Mouse (Mus musculus) hindbrain, embryonic 12.5 days (tissue): ENCODE measurements at regions not wholly inside any gene's neighbourhood (a gene's known extent, or its start where the extent isn't known, plus 50 kb on each side); places are given as distances from the start of the nearest gene placed in this dataset.
A peak's percentile ranks its signal among the peaks of the same experiment; 100 is the strongest.

ENCODE experiments used
- ATAC-seq: fragments of 200-750 bp; cut with Nextera tagmentation; 2 replicates; pipeline ENCODE4 v1.8.0; 2017; ENCODE audit warnings: moderate TSS enrichment; ENCODE audit not compliant: low FRiP score
- H3K27ac ChIP-seq: fragments of 300-500 bp; sonication (generic); 2 replicates; pipeline ENCODE4 v1.5.1; 2016; ENCODE audit warnings: mild to moderate bottlenecking
- H3K27me3 ChIP-seq: fragments of 300-500 bp; sonication (generic); 2 replicates; pipeline ENCODE4 v1.6.1; 2016; ENCODE audit warnings: mild to moderate bottlenecking
- H3K36me3 ChIP-seq: fragments of 300-500 bp; sonication (generic); 2 replicates; pipeline ENCODE4 v1.6.1; 2016; ENCODE audit warnings: mild to moderate bottlenecking
- H3K4me1 ChIP-seq: fragments of 300-500 bp; sonication (generic); 2 replicates; pipeline ENCODE4 v1.6.1; 2016
- H3K4me2 ChIP-seq: fragments of 300-500 bp; sonication (generic); replicated peaks from 2 replicates; pipeline ENCODE4 v1.6.1; 2016; ENCODE audit warnings: mild to moderate bottlenecking
- H3K4me3 ChIP-seq: fragments of 300-500 bp; sonication (generic); 2 replicates; pipeline ENCODE4 v1.5.1; 2016; ENCODE audit warnings: mild to moderate bottlenecking
- H3K9ac ChIP-seq: fragments of 300-500 bp; sonication (generic); 2 replicates; pipeline ENCODE4 v1.6.1; 2016; ENCODE audit warnings: mild to moderate bottlenecking, moderate library complexity
- H3K9me3 ChIP-seq: fragments of 300-500 bp; sonication (generic); replicated peaks from 2 replicates; pipeline ENCODE4 v1.6.1; 2016; ENCODE audit warnings: mild to moderate bottlenecking
- WGBS: fragments of 180-500 bp; shearing (Covaris S2); methylation state at CpG from one replicate; pipeline ENCODE4 v1.1.7; 2016; 5-methylcytosine and 5-hydroxymethylcytosine counted together

DNA sequence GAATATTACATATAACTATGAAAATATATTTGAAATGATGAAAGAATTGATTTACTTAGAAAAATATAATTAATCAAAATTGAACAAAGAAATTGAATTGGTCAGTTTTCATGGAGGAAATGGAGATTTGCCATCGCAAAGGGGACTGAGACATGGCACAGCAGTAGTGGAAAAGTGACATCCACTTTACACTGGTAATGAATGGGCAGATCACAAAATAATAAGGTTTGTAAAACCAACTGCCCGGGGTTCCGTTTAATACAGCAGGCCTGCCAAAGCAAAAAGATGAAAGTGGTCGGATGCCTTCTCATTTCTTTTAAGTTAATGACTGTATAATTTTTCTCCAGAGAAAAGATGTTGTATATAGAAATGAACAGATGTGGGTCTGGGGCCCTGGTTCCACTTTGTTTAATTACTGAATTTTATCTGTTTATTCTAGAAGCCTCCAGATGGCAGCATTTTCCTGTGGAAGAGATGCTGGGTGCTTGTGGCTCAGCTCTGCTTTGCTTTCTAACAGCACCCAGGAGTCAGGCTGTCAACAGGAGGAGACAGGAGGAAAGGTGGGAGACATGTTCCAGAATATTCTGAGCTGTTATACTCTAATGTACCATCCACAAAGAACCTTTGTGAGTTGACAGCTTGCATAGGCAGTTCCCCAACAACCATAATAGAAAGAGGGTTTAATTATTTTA is 75.6 kb upstream of the Fbxl17 start:
- H3K4me1 ChIP-seq = no peaks in the 10 kb centered on the region
- H3K27me3 ChIP-seq = no peaks in the 10 kb centered on the region
- no peak overlapping the region for H3K9ac ChIP-seq
- peak; percentile 72 for ATAC-seq
- H3K36me3 ChIP-seq = no peaks in the 10 kb centered on the region
- no peak overlapping the region for H3K4me3 ChIP-seq
- H3K27ac ChIP-seq = no peak overlapping the region
- H3K4me2 ChIP-seq = no peak overlapping the region
- WGBS = 67% methylated on average over 4 of the region's 4 CpGs
- no peaks in the 10 kb centered on the region for H3K9me3 ChIP-seq

DNA sequence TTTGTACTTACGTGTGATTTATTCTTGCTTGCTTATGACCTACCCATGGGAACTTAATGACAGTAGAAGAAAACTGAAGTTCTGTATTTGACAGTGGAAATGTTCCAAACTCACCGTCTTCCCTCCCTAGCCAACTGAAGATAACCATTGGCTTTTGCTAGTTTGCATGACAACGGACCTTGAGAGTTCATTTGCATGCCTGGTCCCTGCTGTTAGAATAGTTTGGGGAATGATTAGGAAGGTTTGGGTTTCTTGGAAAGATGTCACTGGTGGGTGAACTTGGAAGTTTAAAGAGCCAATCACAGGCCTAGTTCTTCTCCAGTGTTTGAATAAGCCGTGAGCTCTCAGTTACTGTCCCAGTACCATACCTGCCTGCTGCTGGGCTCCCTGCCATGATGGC is 83.1 kb upstream of the Fbxl17 start:
- H3K27me3 ChIP-seq = no peaks in the 10 kb centered on the region
- no peak overlapping the region for H3K9ac ChIP-seq
- H3K36me3 ChIP-seq = no peaks in the 10 kb centered on the region
- no peak overlapping the region for H3K4me2 ChIP-seq
- 66% methylated on average over 4 of the region's 4 CpGs for WGBS
- no peaks in the 10 kb centered on the region for H3K9me3 ChIP-seq
- no peak overlapping the region for H3K4me3 ChIP-seq
- ATAC-seq = no peak
- H3K4me1 ChIP-seq = no peaks in the 10 kb centered on the region
- no peak overlapping the region for H3K27ac ChIP-seq

DNA sequence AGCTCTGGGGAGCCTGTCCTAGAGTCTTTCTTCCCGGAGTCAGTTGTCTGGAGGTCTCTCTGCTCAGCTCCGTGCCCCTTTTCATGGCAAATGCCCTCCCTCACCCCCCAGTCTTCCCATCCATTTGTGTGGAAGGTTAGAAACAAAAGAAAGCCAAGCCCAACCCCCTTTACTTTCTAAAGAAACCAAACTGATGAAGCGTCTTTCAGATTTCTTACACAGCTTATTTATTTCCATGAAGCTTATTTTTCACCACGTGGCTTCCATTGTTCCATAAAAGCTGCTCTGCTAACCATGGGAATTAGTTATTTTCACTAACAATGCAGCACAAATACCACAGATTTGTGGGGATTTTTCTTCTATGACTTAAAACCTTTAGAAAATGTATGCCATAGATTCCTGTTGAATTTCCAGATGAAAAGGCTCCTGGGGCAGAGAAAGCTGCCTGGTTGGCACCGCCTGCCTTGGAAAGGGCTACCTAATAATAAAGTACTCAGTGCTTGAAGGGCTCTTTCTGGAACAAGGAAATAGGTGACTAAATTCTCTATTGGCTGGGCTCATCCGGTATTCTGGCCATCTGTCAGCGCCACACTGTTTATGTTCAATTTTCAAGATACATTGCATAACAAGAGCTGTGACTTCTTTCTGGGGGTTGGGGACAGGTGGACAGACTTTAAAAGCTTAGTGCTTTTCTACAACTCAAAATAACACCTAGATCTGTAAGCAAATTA is 107.4 kb upstream of the Fbxl17 start:
- H3K4me2 ChIP-seq = no peak overlapping the region
- no peak overlapping the region for H3K27ac ChIP-seq
- WGBS = 31% methylated on average over 7 of the region's 7 CpGs
- no peaks in the 10 kb centered on the region for H3K27me3 ChIP-seq
- no peak for ATAC-seq
- H3K9ac ChIP-seq = no peak overlapping the region
- no peak overlapping the region for H3K4me3 ChIP-seq
- 0 out of 2 replicates have a peak, but pooled peaks cover 4% of the 10 kb centered on the region for H3K4me1 ChIP-seq
- no peaks in the 10 kb centered on the region for H3K36me3 ChIP-seq
- no peaks in the 10 kb centered on the region for H3K9me3 ChIP-seq

GRCm38 (mm10) chr17:63622726-63623125 is 122.9 kb upstream of the Fbxl17 start:
- ATAC-seq = no peak
- no peak overlapping the region for H3K4me2 ChIP-seq
- no peaks in the 10 kb centered on the region for H3K36me3 ChIP-seq
- H3K9me3 ChIP-seq = no peaks in the 10 kb centered on the region
- H3K9ac ChIP-seq = no peak overlapping the region
- no peak overlapping the region for H3K27ac ChIP-seq
- 30% methylated on average over 3 of the region's 3 CpGs for WGBS
- H3K4me1 ChIP-seq = no peaks in the 10 kb centered on the region
- H3K4me3 ChIP-seq = no peak overlapping the region
- no peaks in the 10 kb centered on the region for H3K27me3 ChIP-seq

DNA sequence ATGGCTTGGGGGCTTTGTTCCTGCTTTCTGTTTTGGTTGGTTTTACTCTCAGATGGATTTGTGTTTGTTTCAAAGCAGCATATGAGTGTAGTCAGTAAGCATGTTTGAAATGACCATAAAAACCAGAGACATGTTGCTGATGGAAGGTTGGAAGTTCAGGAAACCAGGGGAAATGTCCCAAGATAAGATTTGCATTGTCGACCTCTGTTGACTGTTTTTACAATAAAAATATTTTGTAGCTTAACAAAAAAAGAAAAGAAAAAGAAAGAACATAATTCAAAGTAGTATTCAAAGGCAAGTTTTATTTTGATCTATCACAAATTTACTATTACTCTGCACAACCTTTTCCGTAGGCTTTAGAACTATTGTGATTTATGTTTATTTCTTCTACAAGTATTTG is 137.8 kb upstream of the Fbxl17 start:
- Histone ChIP-seq H3K4me2 (no peak overlapping the region), H3K27me3 (no peaks in the 10 kb centered on the region), H3K4me3 (no peak overlapping the region), H3K36me3 (no peaks in the 10 kb centered on the region), H3K27ac (no peak overlapping the region), H3K9me3 (no peaks in the 10 kb centered on the region), H3K4me1 (no peaks in the 10 kb centered on the region), H3K9ac (no peak overlapping the region)
- ATAC-seq = no peak
- WGBS = 89% methylated on average over 2 of the region's 2 CpGs

- ATAC-seq = no peak
- no peak overlapping the region for H3K4me2 ChIP-seq
- WGBS = 77% methylated on average over 4 of the region's 4 CpGs
- H3K9ac ChIP-seq = no peak overlapping the region
- H3K9me3 ChIP-seq = no peaks in the 10 kb centered on the region
- no peaks in the 10 kb centered on the region for H3K36me3 ChIP-seq
- no peaks in the 10 kb centered on the region for H3K27me3 ChIP-seq
- H3K4me1 ChIP-seq = no peaks in the 10 kb centered on the region
- no peak overlapping the region for H3K4me3 ChIP-seq
- no peak overlapping the region for H3K27ac ChIP-seq
Observed at GRCm38 (mm10) chr17:63644390-63644789, 144.6 kb upstream of the Fbxl17 start.

- Histone ChIP-seq H3K27me3 (no peaks in the 10 kb centered on the region), H3K4me1 (no peaks in the 10 kb centered on the region), H3K4me3 (no peak overlapping the region), H3K36me3 (no peaks in the 10 kb centered on the region), H3K9me3 (no peaks in the 10 kb centered on the region), H3K9ac (no peak overlapping the region), H3K4me2 (no peak overlapping the region), H3K27ac (no peak overlapping the region)
- 81% methylated on average over 6 of the region's 6 CpGs for WGBS
- ATAC-seq = no peak
Observed at GRCm38 (mm10) chr17:63657687-63658086, 157.9 kb upstream of the Fbxl17 start.

DNA sequence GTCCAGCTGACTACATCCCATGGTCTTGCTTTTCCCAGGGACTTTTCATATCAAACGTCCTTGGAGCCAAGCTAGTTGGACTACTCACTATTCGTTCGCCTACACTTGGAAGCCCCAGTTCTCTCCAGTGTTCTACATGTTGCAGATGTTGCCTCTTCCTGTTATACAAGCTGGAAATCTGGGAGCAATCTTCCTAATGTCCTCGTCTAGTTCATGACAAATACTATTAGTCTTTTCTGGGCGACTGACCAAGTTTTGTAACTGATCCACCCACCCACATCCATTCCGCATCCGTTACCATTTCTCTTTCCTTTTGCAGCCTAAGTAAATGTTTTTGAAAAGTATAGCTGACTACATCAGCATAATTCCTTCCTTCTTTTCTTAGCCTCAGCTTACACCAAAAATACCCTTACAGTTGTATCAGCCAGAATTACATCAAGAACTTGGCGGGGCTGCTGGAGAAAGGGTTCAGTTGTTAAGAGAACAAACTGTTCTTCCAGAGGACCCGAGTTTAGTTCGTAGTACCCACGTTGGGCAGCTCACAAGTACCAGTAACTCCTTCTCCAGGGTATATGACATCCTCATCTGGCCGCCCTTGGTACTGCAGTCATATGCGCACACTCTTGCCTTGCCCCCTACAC is 161.1 kb upstream of the Fbxl17 start:
- Histone ChIP-seq H3K4me3 (no peak overlapping the region), H3K27ac (no peak overlapping the region), H3K27me3 (no peaks in the 10 kb centered on the region), H3K9ac (no peak overlapping the region), H3K4me1 (no peaks in the 10 kb centered on the region), H3K9me3 (0 out of 2 replicates have a peak, but pooled peaks cover 3% of the 10 kb centered on the region), H3K36me3 (no peaks in the 10 kb centered on the region), H3K4me2 (no peak overlapping the region)
- 86% methylated on average over 13 of the region's 13 CpGs for WGBS
- ATAC-seq = no peak

DNA sequence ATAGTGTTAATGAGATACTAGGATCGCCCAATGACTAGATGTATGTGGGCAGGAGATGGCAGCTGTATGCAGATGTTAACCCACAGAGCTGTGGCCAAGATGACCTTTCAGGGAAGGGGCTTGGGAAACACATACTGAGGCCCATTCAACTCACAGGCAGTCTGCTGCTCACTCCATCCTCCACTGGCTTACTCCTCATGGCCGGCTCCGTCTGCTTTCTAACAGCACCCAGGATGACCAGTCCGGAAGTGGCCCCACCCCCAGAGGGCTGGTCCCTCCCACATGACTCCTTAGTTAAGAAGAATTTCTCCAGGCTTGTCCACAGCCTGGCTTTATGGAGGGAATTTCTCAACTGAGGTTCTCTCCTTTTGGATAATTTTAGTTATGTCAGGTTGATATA is 161.8 kb upstream of the Fbxl17 start:
- H3K36me3 ChIP-seq = no peaks in the 10 kb centered on the region
- H3K9ac ChIP-seq = no peak overlapping the region
- H3K4me2 ChIP-seq = no peak overlapping the region
- H3K27me3 ChIP-seq = no peaks in the 10 kb centered on the region
- WGBS = 93% methylated on average over 4 of the region's 4 CpGs
- no peak for ATAC-seq
- H3K9me3 ChIP-seq = 0 out of 2 replicates have a peak, but pooled peaks cover 3% of the 10 kb centered on the region
- H3K4me1 ChIP-seq = no peaks in the 10 kb centered on the region
- no peak overlapping the region for H3K27ac ChIP-seq
- H3K4me3 ChIP-seq = no peak overlapping the region

DNA sequence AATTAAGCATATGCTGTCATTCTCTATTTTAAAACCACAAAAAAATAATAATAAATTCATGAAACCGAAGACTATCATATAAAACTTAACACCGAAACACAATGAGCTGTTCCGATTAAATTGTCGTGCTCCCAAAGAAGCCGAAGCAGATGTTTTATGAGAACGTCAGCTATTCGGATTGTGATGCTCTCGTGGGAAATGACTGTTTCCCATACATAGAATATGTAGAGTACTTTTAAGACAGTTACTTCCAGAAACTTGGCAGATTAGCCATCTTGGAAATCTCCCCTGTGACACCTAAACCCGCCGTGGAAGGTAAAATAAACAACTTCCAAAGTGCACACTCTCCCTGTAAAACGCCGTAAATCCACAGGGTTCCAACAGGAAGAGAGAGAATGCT is 162.4 kb upstream of the Fbxl17 start:
- no peak for ATAC-seq
- Histone ChIP-seq H3K9me3 (0 out of 2 replicates have a peak, but pooled peaks cover 3% of the 10 kb centered on the region), H3K36me3 (no peaks in the 10 kb centered on the region), H3K9ac (no peak overlapping the region), H3K4me2 (no peak overlapping the region), H3K27me3 (no peaks in the 10 kb centered on the region), H3K4me1 (no peaks in the 10 kb centered on the region), H3K4me3 (no peak overlapping the region), H3K27ac (no peak overlapping the region)
- 73% methylated on average over 12 of the region's 12 CpGs for WGBS

DNA sequence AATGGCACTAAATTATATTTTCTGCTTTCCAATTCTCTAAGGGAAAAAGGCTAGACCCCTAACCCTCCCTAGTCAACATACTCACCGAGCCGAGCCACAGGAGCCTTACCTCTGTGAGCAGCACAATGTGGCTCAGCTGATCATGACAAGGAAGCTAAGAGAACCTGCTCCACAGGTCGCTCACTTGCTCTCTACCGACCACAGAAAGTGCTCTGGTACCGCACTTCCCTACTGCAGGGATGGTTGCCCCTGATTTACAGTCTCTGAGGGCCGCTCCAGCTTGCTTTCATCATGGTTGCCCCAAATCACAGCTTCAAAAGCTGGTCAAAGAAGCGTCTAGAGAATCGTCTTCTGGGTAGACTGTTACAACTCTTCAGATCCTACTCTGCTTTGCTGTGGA is 177.0 kb upstream of the Fbxl17 start:
- no peaks in the 10 kb centered on the region for H3K4me1 ChIP-seq
- H3K36me3 ChIP-seq = no peaks in the 10 kb centered on the region
- no peak overlapping the region for H3K4me3 ChIP-seq
- no peak for ATAC-seq
- no peak overlapping the region for H3K27ac ChIP-seq
- H3K27me3 ChIP-seq = no peaks in the 10 kb centered on the region
- no peak overlapping the region for H3K9ac ChIP-seq
- no peak overlapping the region for H3K4me2 ChIP-seq
- no peaks in the 10 kb centered on the region for H3K9me3 ChIP-seq
- 84% methylated on average over 8 of the region's 8 CpGs for WGBS

DNA sequence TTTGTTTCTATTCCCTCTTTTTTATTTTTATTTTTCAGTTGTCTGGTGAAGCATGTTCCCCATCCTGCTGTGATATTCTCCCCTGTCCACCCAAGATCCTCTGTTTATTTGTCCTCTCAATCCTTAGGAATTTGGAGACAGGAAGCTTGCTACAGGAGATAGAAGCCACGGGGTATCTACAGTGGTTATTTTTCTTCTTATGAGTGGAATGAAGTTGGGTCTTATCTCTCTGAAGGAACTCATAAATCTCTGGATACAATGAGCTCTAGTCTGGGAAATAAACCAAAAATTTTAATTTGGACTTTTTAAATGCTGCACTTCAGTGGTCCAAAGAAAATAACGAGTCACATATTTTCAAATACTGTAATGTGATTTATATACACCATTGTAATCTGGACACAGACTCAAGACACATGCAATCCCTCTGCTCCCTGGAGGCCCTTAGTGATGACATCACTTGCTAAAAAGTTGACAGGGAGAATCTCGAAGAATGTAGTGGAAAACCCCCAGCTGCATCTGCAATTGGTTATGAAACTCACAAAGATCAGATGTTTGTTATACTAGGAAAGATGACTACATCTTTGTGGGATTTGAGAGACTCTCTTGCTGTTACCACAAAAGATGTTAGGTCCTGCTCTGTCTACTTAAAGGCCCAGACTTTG is 178.3 kb upstream of the Fbxl17 start:
- Histone ChIP-seq H3K4me3 (no peak overlapping the region), H3K9ac (no peak overlapping the region), H3K27me3 (no peaks in the 10 kb centered on the region), H3K27ac (no peak overlapping the region), H3K4me1 (no peaks in the 10 kb centered on the region), H3K4me2 (no peak overlapping the region), H3K9me3 (no peaks in the 10 kb centered on the region), H3K36me3 (no peaks in the 10 kb centered on the region)
- no peak for ATAC-seq
- WGBS = 72% methylated on average over 3 of the region's 3 CpGs
